Mouse (Mus musculus) heart, embryonic 16.5 days (tissue): ENCODE data around the gene Dab1. TPM values are rescaled to one million over a fixed set of nuclear protein-coding genes. Genes with fewer than 3 reads are reported as not detected.

Experiments used
- ATAC-seq: fragments of 200-750 bp; cut with Nextera tagmentation; replicated peaks from 2 replicates; pipeline ENCODE4 v1.8.0; 2017; ENCODE audit warnings: moderate number of reproducible peaks; ENCODE audit not compliant: insufficient read depth, low FRiP score; ENCODE audit errors: extremely low read depth
- H3K27ac ChIP-seq: fragments of 300-500 bp; sonication (generic); 2 replicates; pipeline ENCODE4 v1.5.1; 2014; ENCODE audit warnings: mild to moderate bottlenecking, low read length, control low read depth, moderate library complexity
- H3K27me3 ChIP-seq: fragments of 300-500 bp; sonication (generic); 2 replicates; pipeline ENCODE4 v1.6.1; 2014; ENCODE audit warnings: low read length, mixed read lengths; ENCODE audit not compliant: control insufficient read depth, insufficient read depth
- H3K36me3 ChIP-seq: fragments of 300-500 bp; sonication (generic); 2 replicates; pipeline ENCODE4 v1.6.1; 2014; ENCODE audit not compliant: control insufficient read depth, insufficient read depth
- H3K4me1 ChIP-seq: fragments of 300-500 bp; sonication (generic); 2 replicates; pipeline ENCODE4 v1.6.1; 2014; ENCODE audit warnings: low read length, mixed read lengths; ENCODE audit not compliant: control insufficient read depth, insufficient read depth
- H3K4me2 ChIP-seq: fragments of 300-500 bp; sonication (generic); 2 replicates; pipeline ENCODE4 v1.6.1; 2014; ENCODE audit warnings: low read depth, mild to moderate bottlenecking, control low read depth, low read length
- H3K4me3 ChIP-seq: fragments of 300-500 bp; sonication (generic); 2 replicates; pipeline ENCODE4 v1.5.1; 2014; ENCODE audit warnings: mild to moderate bottlenecking, control low read depth, low read length
- H3K9ac ChIP-seq: fragments of 300-500 bp; sonication (generic); 2 replicates; pipeline ENCODE4 v1.6.1; 2014; ENCODE audit warnings: low read length, control low read depth
- H3K9me3 ChIP-seq: fragments of 300-500 bp; sonication (generic); replicated peaks from 2 replicates; pipeline ENCODE4 v1.6.1; 2016; ENCODE audit warnings: low read length; ENCODE audit not compliant: control insufficient read depth
- WGBS: fragments of 180-500 bp; shearing (Covaris S2); extraction: QIAGEN DNeasy Blood & Tissue Kit; methylation state at CpG from one replicate; pipeline ENCODE4 v1.1.7; 2014; 5-methylcytosine and 5-hydroxymethylcytosine counted together
- polyA plus RNA-seq: library from polyadenylated mRNA; unstranded; fragments of >200 nt; fragmentation: Nextera tagmentation; extraction: Ambion mirVana; gene quantifications from 2 replicates; pipeline ENCODE4 v1.2.1, GENCODE M21; 2015

The Dab1 gene
- polyA plus RNA-seq, 1 experiment from 2014 or later, result 0.85 TPM

DNA sequence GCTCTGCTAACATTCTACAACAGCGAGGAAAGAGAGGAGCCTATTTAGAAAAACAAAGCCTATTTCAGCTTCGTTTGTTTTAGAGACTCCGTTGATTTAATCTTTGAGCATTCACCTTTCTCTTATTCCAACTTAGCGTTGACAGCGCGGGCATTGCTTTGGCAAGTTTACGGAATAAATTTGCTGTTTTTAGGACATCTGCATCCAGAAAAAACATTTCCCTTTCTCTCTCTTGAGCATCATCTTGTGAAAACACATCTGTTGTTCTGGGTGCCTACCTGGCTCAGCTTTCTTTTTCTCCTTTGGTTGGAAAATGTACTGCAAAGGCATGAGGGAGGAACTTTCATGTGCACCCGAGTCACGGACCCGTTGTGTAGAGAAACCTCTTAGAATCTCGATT lies 143.3 kb downstream of the Dab1 start:
- Histone ChIP-seq H3K4me2 (no peak overlapping the region), H3K27ac (no peak overlapping the region), H3K4me3 (no peak overlapping the region), H3K4me1 (no peaks in the 10 kb centered on the region), H3K9me3 (no peaks in the 10 kb centered on the region), H3K36me3 (no peaks in the 10 kb centered on the region), H3K27me3 (no peaks in the 10 kb centered on the region), H3K9ac (no peak overlapping the region)
- 84% methylated on average over 11 of the region's 11 CpGs for WGBS
- ATAC-seq, result no peak

DNA sequence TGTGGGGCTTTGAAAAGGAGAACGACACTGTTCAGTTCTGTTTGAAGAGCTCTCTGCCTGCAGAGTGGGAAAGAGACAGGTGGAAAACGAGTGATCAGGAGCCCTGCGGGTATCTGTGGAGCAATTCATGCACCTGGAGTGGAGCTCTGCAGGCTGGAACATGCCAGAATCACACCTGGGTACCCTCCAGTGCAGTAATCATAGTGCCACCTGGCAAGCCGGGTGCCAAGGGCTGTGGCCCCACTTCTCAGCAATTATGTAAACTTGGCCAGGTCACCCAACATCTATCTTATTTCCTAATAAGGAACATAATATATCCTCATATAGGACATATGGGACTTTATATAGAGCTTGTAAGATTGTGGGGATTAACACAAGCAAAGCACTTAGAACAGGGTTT lies 156.6 kb downstream of the Dab1 start:
- H3K9ac ChIP-seq, result no peak overlapping the region
- no peaks in the 10 kb centered on the region for H3K36me3 ChIP-seq
- H3K4me1 ChIP-seq, result no peaks in the 10 kb centered on the region
- 58% methylated on average over 4 of the region's 4 CpGs for WGBS
- no peaks in the 10 kb centered on the region for H3K9me3 ChIP-seq
- ATAC-seq, result no peak
- no peak overlapping the region for H3K4me3 ChIP-seq
- no peak overlapping the region for H3K4me2 ChIP-seq
- H3K27me3 ChIP-seq, result no peaks in the 10 kb centered on the region
- H3K27ac ChIP-seq, result no peak overlapping the region

DNA sequence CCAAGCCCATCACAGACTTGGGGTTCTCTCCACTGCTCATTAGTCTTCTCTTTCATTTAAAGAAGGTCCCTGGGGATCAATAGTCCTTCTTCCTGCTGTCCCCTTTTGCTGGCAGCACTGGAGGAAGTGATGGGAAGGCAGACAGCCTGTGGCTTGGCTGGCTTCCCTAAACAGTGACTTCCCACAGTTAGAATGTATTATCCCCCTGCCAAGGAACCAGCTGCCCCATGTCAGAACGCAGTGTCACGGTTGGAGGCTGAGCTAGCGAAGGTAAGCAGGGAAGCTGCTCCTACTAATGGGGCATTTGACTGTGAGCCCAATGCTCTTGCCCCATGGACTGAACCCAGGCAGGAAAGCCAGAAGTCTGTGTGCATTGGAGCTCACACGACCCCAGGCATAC lies 162.2 kb downstream of the Dab1 start:
- Histone ChIP-seq H3K9me3 (no peaks in the 10 kb centered on the region), H3K27ac (no peak overlapping the region), H3K36me3 (no peaks in the 10 kb centered on the region), H3K27me3 (no peaks in the 10 kb centered on the region), H3K4me2 (no peak overlapping the region), H3K4me1 (no peaks in the 10 kb centered on the region), H3K9ac (no peak overlapping the region), H3K4me3 (no peak overlapping the region)
- WGBS, result 46% methylated on average over 4 of the region's 4 CpGs
- peak; percentile 67 for ATAC-seq

DNA sequence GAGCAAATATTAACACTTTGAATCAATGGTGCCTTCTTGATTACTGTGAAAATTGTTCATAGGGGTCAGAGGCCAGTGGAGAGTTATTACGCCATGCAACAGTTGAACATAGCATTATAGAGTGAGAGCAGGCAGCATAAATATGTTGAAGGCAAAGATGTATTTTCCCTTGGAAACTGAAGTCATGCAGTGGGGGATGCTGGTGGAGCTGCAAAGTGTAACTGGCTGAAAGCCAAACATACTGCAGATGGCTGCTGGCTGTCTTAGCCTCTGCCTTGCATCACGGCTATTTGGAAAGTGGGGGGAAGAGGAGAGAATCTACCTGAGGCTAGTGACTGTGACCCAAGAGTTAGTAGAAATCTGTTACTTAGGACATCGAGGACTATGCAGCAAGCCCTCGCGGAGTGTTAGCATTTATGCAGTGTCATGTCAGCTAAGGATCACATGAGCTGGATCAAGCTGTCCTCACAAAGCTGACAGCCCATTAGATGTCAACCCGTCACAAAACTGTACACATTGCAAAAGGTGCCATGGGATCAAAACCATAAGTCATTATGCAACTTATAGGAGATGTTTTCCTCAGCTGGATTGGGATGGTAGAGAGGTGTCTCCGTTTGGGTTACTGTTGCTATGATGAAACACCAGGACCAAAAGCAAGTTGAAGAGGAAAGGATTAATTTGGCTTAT lies 164.5 kb downstream of the Dab1 start:
- 65% methylated on average over 7 of the region's 7 CpGs for WGBS
- H3K27me3 ChIP-seq, result no peaks in the 10 kb centered on the region
- H3K27ac ChIP-seq, result no peak overlapping the region
- no peak overlapping the region for H3K4me2 ChIP-seq
- no peaks in the 10 kb centered on the region for H3K4me1 ChIP-seq
- no peaks in the 10 kb centered on the region for H3K9me3 ChIP-seq
- no peak overlapping the region for H3K9ac ChIP-seq
- peak; percentile 28; the same call in 1 of the 2 replicates for ATAC-seq
- no peaks in the 10 kb centered on the region for H3K36me3 ChIP-seq
- H3K4me3 ChIP-seq, result no peak overlapping the region

DNA sequence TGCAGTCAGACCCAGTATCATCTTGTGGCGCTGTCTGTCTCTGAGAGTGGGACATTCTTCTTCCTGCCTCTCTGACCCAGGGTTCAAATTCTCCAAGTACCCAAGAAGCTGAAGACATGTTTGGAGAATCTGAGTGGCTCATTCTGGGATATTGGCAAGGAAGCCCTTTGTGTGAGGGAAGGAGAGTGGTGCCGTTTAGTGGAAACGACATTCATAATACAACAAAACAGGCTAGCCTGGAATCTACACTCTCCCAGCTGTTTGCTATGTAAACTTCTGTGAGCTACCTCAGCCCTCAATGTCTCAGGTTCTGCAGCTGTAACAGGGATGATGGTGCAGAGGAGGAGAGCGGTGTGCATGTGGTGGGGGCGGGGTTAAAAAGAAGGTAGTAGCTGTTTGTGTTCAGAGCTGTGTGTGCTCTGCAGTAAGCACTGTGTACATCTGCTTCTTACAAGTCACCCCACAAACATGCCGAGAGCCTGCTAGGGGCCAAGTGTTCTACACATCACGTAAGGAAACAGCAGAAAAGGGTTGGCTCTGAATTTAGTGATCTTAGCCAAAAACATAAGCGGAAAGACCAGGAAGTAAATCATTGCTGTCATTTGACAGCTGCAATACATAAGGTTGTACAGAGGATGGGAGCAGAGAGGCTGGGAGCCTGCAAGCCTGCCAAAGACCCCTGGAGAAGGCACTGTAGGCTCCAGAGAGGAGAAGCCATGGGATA lies 174.6 kb downstream of the Dab1 start:
- Histone ChIP-seq H3K27me3 (no peaks in the 10 kb centered on the region), H3K27ac (peak overlapping the region; percentile 35), H3K36me3 (no peaks in the 10 kb centered on the region), H3K4me3 (no peak overlapping the region), H3K9me3 (no peaks in the 10 kb centered on the region), H3K4me2 (no peak overlapping the region), H3K4me1 (no peaks in the 10 kb centered on the region), H3K9ac (no peak overlapping the region)
- peak; percentile 60; the same call in 1 of the 2 replicates for ATAC-seq
- 64% methylated on average over 8 of the region's 8 CpGs for WGBS

DNA sequence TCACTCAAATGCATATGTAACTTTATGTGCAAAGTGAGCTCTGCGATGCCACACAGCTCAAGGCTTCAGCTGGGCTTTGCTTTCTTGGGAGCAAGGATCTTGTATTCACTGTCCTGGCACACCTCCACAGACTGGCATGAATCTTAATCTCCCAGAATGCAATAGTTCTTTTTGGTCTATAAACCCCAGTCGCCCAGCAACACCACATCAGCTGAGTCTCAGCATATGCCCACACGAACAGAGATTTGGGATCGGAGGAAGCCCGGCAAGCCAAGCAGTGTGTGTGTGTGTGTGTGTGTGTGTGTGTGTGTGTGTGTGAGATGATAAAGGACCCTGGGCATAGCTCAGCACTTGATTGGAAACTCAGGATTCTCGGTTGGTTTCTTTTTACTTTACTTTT lies 177.3 kb downstream of the Dab1 start:
- Histone ChIP-seq H3K4me3 (no peak overlapping the region), H3K27me3 (no peaks in the 10 kb centered on the region), H3K4me2 (no peak overlapping the region), H3K36me3 (no peaks in the 10 kb centered on the region), H3K27ac (no peak overlapping the region), H3K9me3 (no peaks in the 10 kb centered on the region), H3K4me1 (no peaks in the 10 kb centered on the region), H3K9ac (no peak overlapping the region)
- ATAC-seq, result no peak
- 58% methylated on average over 6 of the region's 6 CpGs for WGBS

DNA sequence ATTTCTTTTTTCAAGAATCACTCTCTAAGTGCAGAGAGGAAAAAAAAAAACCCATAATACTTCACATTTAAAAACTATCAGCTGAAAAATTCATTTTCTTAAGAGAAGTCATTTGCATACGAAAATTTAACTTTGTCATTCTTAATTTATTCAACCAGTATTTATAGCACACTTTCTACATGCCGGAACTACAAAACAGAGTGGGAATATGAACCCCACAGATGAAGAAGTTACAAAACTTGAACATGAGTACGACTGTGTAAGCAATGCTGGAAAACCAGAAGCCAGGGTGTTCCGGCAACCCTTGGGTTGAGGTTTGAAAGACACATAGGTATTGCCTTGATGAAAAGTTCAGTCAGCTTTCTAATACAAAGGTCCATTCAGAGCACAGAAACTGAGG lies 183.3 kb downstream of the Dab1 start:
- H3K36me3 ChIP-seq, result no peaks in the 10 kb centered on the region
- H3K27ac ChIP-seq, result no peak overlapping the region
- H3K9ac ChIP-seq, result no peak overlapping the region
- no peaks in the 10 kb centered on the region for H3K27me3 ChIP-seq
- no peak overlapping the region for H3K4me3 ChIP-seq
- WGBS, result 82% methylated on average over 4 of the region's 4 CpGs
- no peaks in the 10 kb centered on the region for H3K4me1 ChIP-seq
- no peak overlapping the region for H3K4me2 ChIP-seq
- H3K9me3 ChIP-seq, result no peaks in the 10 kb centered on the region
- no peak for ATAC-seq

DNA sequence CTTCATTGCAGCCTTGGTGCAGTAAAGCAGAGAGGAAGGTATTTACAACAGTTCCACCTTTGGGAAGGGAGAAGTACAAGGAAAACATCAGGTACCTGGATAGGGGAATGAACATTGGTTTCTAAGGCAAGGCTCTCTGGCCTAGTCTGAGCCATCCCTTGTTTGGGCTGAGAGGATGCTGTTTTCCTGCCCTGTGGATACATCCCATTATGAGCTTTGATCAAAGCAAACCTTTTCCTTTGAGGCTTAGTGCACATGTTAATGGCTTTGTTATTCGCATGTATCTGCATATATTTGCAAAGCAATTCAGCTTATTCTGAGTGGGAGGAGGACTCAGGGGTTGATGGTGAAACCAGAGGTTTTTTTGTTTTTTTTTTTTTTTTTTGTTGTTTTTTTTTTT lies 185.3 kb downstream of the Dab1 start:
- ATAC-seq, result no peak
- Histone ChIP-seq H3K9me3 (no peaks in the 10 kb centered on the region), H3K36me3 (no peaks in the 10 kb centered on the region), H3K4me1 (no peaks in the 10 kb centered on the region), H3K27me3 (no peaks in the 10 kb centered on the region), H3K4me3 (no peak overlapping the region), H3K27ac (no peak overlapping the region), H3K4me2 (no peak overlapping the region), H3K9ac (no peak overlapping the region)
- WGBS, result 29% methylated on average over 1 of the region's 1 CpGs

DNA sequence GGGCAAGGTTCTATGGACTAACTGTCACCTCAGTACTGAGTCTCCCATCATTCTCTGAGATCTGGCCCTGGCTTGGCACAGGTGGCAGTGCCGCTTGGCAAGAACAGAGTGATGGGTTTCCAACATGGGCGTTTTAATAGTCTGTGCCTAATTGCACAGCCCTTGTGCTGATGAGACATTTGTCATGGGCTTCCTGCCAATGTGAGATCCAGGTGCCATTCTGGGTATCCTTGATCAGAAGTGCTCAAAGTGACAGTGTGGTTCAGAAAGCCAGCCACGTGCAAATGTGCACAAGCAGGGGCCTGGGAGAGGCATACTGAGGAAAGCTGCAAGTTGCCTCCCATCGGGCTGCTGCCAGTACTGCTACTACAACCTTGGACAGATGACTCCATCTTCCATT lies 203.5 kb downstream of the Dab1 start:
- Histone ChIP-seq H3K9me3 (no peaks in the 10 kb centered on the region), H3K36me3 (no peaks in the 10 kb centered on the region), H3K9ac (no peak overlapping the region), H3K4me1 (no peaks in the 10 kb centered on the region), H3K4me3 (no peak overlapping the region), H3K27ac (no peak overlapping the region), H3K27me3 (no peaks in the 10 kb centered on the region), H3K4me2 (no peak overlapping the region)
- WGBS, result 84% methylated on average over 4 of the region's 4 CpGs
- no peak for ATAC-seq
